Mouse (Mus musculus): ENCODE results near the gene Nudt19. TPM values are rescaled to one million over a fixed set of nuclear protein-coding genes. Genes with fewer than 3 reads are reported as not detected.

Nudt19 gene
- polyA plus RNA-seq, 1 experiment from 2014 or later, result 116 TPM

GRCm38 (mm10) chr7:35587728-35588127, 31.6 kb upstream of the Nudt19 start:
- Histone ChIP-seq H3K27me3 (ENCODE audit: control insufficient read depth, insufficient read depth, low read length) (peaks cover 26% of the 10 kb centered on the region), H3K4me3 (replicated peaks; ENCODE audit: low read length) (no peak overlapping the region), H3K9ac (no peak overlapping the region), H3K36me3 (replicated peaks; ENCODE audit: control insufficient read depth, insufficient read depth) (peaks cover 10% of the 10 kb centered on the region), H3K27ac (no peak overlapping the region), H3K4me1 (replicated peaks; ENCODE audit: control insufficient read depth, insufficient read depth, low read length) (peaks cover 18% of the 10 kb centered on the region), H3K9me3 (ENCODE audit: control insufficient read depth, low read length) (no peaks in the 10 kb centered on the region), H3K4me2 (replicated peaks) (no peak overlapping the region)
- DNase-seq (ENCODE audit: low spot score) (no peak), ATAC-seq (ENCODE audit: low FRiP score) (no peak)
- WGBS, result 90% methylated on average over 5 of the region's 5 CpGs

GRCm38 (mm10) chr7:35586906-35587445, 30.9 kb upstream of the Nudt19 start:
- peaks cover 3% of the 10 kb centered on the region for H3K36me3 ChIP-seq (replicated peaks; ENCODE audit: control insufficient read depth, insufficient read depth)
- no peaks in the 10 kb centered on the region for H3K9me3 ChIP-seq (ENCODE audit: control insufficient read depth, low read length)
- H3K9ac ChIP-seq, result peak overlapping the region; percentile 72
- no peak for DNase-seq (ENCODE audit: low spot score)
- ATAC-seq (ENCODE audit: low FRiP score), result no peak
- H3K27ac ChIP-seq, result no peak overlapping the region
- H3K4me3 ChIP-seq (replicated peaks; ENCODE audit: low read length), result peak overlapping the region; percentile 68
- H3K4me2 ChIP-seq (replicated peaks), result peak overlapping the region; percentile 99
- H3K27me3 ChIP-seq (ENCODE audit: control insufficient read depth, insufficient read depth, low read length), result peaks cover 32% of the 10 kb centered on the region
- H3K4me1 ChIP-seq (replicated peaks; ENCODE audit: control insufficient read depth, insufficient read depth, low read length), result peaks cover 18% of the 10 kb centered on the region
- WGBS, result 22% methylated on average over 15 of the region's 15 CpGs

- peak within 1 kb of the TSS; percentile 99 for H3K4me2 ChIP-seq (replicated peaks)
- peak; percentile 99 for ATAC-seq (ENCODE audit: low FRiP score)
These were observed 30.2 kb upstream of the Nudt19 start, which contains the start of gene Ankrd27 for GRCm38 (mm10) chr7:35586055-35586905. TSS of gene Ankrd27 (plus strand) at chr7:35586244.

GRCm38 (mm10) chr7:35585191-35586054, 29.3 kb upstream of the Nudt19 start, which contains the start of gene Rgs9bp:
TSS of gene Rgs9bp (minus strand) at chr7:35585582.
- under 1% methylated on average over 45 of the region's 45 CpGs for WGBS
- H3K9ac ChIP-seq, result peak within 1 kb of the TSS; percentile 72
- DNase-seq (ENCODE audit: low spot score) (no peak), ATAC-seq (ENCODE audit: low FRiP score) (peak; percentile 59)
- H3K27ac ChIP-seq, result no peak within 1 kb of the TSS
- H3K4me3 ChIP-seq (replicated peaks; ENCODE audit: low read length), result peak within 1 kb of the TSS; percentile 68
- H3K27me3 ChIP-seq (ENCODE audit: control insufficient read depth, insufficient read depth, low read length), result peaks cover 32% of the 10 kb centered on the region
- H3K9me3 ChIP-seq (ENCODE audit: control insufficient read depth, low read length), result no peaks in the 10 kb centered on the region
- H3K4me2 ChIP-seq (replicated peaks), result peak within 1 kb of the TSS; percentile 99
- no peaks in the 10 kb centered on the region for H3K36me3 ChIP-seq (replicated peaks; ENCODE audit: control insufficient read depth, insufficient read depth)
- H3K4me1 ChIP-seq (replicated peaks; ENCODE audit: control insufficient read depth, insufficient read depth, low read length), result peaks cover 18% of the 10 kb centered on the region

More at GRCm38 (mm10) chr7:35586055-35586905, 30.2 kb upstream of the Nudt19 start, which contains the start of gene Ankrd27:
- peak; percentile 95 for DNase-seq (ENCODE audit: low spot score)
- Histone ChIP-seq H3K36me3 (replicated peaks; ENCODE audit: control insufficient read depth, insufficient read depth) (no peaks in the 10 kb centered on the region), H3K9ac (peak within 1 kb of the TSS; percentile 72), H3K27me3 (ENCODE audit: control insufficient read depth, insufficient read depth, low read length) (peaks cover 32% of the 10 kb centered on the region), H3K4me3 (replicated peaks; ENCODE audit: low read length) (peak within 1 kb of the TSS; percentile 68), H3K27ac (no peak within 1 kb of the TSS), H3K9me3 (ENCODE audit: control insufficient read depth, low read length) (no peaks in the 10 kb centered on the region), H3K4me1 (replicated peaks; ENCODE audit: control insufficient read depth, insufficient read depth, low read length) (peaks cover 18% of the 10 kb centered on the region)
- WGBS, result under 1% methylated on average over 49 of the region's 49 CpGs

GRCm38 (mm10) chr7:35584786-35585190, 28.7 kb upstream of the Nudt19 start:
- Histone ChIP-seq H3K4me1 (replicated peaks; ENCODE audit: control insufficient read depth, insufficient read depth, low read length) (peaks cover 18% of the 10 kb centered on the region), H3K9me3 (ENCODE audit: control insufficient read depth, low read length) (no peaks in the 10 kb centered on the region), H3K27me3 (ENCODE audit: control insufficient read depth, insufficient read depth, low read length) (peaks cover 32% of the 10 kb centered on the region), H3K4me2 (replicated peaks) (peak overlapping the region; percentile 99), H3K27ac (no peak overlapping the region), H3K9ac (peak overlapping the region; percentile 45), H3K4me3 (replicated peaks; ENCODE audit: low read length) (peak overlapping the region; percentile 68), H3K36me3 (replicated peaks; ENCODE audit: control insufficient read depth, insufficient read depth) (no peaks in the 10 kb centered on the region)
- WGBS, result under 1% methylated on average over 44 of the region's 50 CpGs
- no peak for ATAC-seq (ENCODE audit: low FRiP score)
- DNase-seq (ENCODE audit: low spot score), result no peak

GRCm38 (mm10) chr7:35584068-35584785, 28.1 kb upstream of the Nudt19 start:
- H3K36me3 ChIP-seq (replicated peaks; ENCODE audit: control insufficient read depth, insufficient read depth), result no peaks in the 10 kb centered on the region
- H3K9ac ChIP-seq, result peak overlapping the region; percentile 45; the same call in 1 of the 2 replicates
- DNase-seq (ENCODE audit: low spot score) (no peak), ATAC-seq (ENCODE audit: low FRiP score) (no peak)
- H3K27me3 ChIP-seq (ENCODE audit: control insufficient read depth, insufficient read depth, low read length), result peaks cover 32% of the 10 kb centered on the region
- peak overlapping the region; percentile 68 for H3K4me3 ChIP-seq (replicated peaks; ENCODE audit: low read length)
- peak overlapping the region; percentile 99 for H3K4me2 ChIP-seq (replicated peaks)
- H3K9me3 ChIP-seq (ENCODE audit: control insufficient read depth, low read length), result no peaks in the 10 kb centered on the region
- 4% methylated on average over 36 of the region's 36 CpGs for WGBS
- H3K27ac ChIP-seq, result no peak overlapping the region
- peaks cover 18% of the 10 kb centered on the region for H3K4me1 ChIP-seq (replicated peaks; ENCODE audit: control insufficient read depth, insufficient read depth, low read length)

- WGBS, result 18% methylated on average over 11 of the region's 11 CpGs
- H3K27me3 ChIP-seq (ENCODE audit: control insufficient read depth, insufficient read depth, low read length), result peaks cover 32% of the 10 kb centered on the region
- H3K4me2 ChIP-seq (replicated peaks), result no peak overlapping the region
- no peak overlapping the region for H3K27ac ChIP-seq
- H3K9ac ChIP-seq, result no peak overlapping the region
- H3K4me1 ChIP-seq (replicated peaks; ENCODE audit: control insufficient read depth, insufficient read depth, low read length), result peaks cover 18% of the 10 kb centered on the region
- H3K4me3 ChIP-seq (replicated peaks; ENCODE audit: low read length), result no peak overlapping the region
- no peaks in the 10 kb centered on the region for H3K36me3 ChIP-seq (replicated peaks; ENCODE audit: control insufficient read depth, insufficient read depth)
- no peak for DNase-seq (ENCODE audit: low spot score)
- ATAC-seq (ENCODE audit: low FRiP score), result no peak
- H3K9me3 ChIP-seq (ENCODE audit: control insufficient read depth, low read length), result no peaks in the 10 kb centered on the region
These were observed 27.4 kb upstream of the Nudt19 start for GRCm38 (mm10) chr7:35583476-35584025.

GRCm38 (mm10) chr7:35582719-35583118, 26.6 kb upstream of the Nudt19 start:
- no peak overlapping the region for H3K4me2 ChIP-seq (replicated peaks)
- no peak overlapping the region for H3K9ac ChIP-seq
- DNase-seq (ENCODE audit: low spot score) (no peak), ATAC-seq (ENCODE audit: low FRiP score) (no peak)
- H3K36me3 ChIP-seq (replicated peaks; ENCODE audit: control insufficient read depth, insufficient read depth), result no peaks in the 10 kb centered on the region
- H3K4me1 ChIP-seq (replicated peaks; ENCODE audit: control insufficient read depth, insufficient read depth, low read length), result peaks cover 18% of the 10 kb centered on the region
- H3K27ac ChIP-seq, result no peak overlapping the region
- 75% methylated on average over 5 of the region's 5 CpGs for WGBS
- no peak overlapping the region for H3K4me3 ChIP-seq (replicated peaks; ENCODE audit: low read length)
- peaks cover 32% of the 10 kb centered on the region for H3K27me3 ChIP-seq (ENCODE audit: control insufficient read depth, insufficient read depth, low read length)
- H3K9me3 ChIP-seq (ENCODE audit: control insufficient read depth, low read length), result no peaks in the 10 kb centered on the region
